Mouse (Mus musculus): ENCODE results near the gene Lcp1. TPM values are rescaled to one million over a fixed set of nuclear protein-coding genes. Genes with fewer than 3 reads are reported as not detected.

The Lcp1 gene
- polyA plus RNA-seq, 1 experiment from 2014 or later: 74.8 TPM

DNA sequence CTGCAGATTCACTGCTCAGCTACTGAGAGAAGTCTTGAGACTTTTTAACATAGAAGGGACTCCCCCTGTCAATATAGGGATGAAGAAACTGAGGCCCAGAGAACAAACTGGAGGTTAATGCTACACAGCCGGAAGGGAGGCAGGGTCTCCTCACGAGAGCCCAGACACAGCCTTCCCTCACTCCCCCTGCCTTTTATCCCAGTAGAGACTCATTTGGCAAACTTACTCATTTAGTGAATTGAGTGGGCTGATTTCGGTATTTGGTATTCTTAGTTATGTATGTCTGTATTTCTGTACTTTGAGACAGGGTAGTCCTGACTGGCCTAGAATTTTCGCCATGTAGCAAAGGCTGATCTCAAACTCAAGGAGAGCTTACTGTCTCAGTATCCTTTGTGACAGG is 59.8 kb downstream of the Lcp1 start:
- no peak overlapping the region for H3K27ac ChIP-seq (ENCODE audit: low read length)
- WGBS: 84% methylated on average over 4 of the region's 4 CpGs
- H3K27me3 ChIP-seq (ENCODE audit: control insufficient read depth, insufficient read depth, low read depth, low read length): no peaks in the 10 kb centered on the region

DNA sequence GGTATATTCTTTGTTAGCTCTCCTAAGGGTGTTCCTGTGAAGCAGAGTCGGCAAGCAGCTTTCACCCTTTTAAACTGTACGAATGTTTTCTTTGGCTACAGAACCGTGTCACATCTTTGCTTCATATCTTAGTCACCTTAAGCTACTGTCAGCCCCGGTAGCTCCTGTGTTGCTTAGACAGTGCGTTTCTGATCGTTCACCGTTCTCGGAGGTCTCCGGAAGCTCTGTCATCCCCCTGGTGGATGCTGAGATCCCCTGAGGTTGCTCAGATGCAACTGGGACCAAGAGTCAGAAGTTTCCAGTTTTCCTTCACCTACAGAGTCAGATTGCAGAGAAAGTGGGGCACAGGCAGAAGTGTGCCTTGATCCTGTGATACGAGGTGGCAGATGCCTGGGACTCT is 61.5 kb downstream of the Lcp1 start:
- no peaks in the 10 kb centered on the region; the same call in 1 of the 2 replicates for H3K4me1 ChIP-seq (replicated peaks; ENCODE audit: control insufficient read depth, insufficient read depth, low read length)
- no peaks in the 10 kb centered on the region for H3K36me3 ChIP-seq (ENCODE audit: control insufficient read depth, insufficient read depth, low read length)
- H3K27ac ChIP-seq (ENCODE audit: low read length): no peak overlapping the region
- H3K27me3 ChIP-seq (ENCODE audit: control insufficient read depth, insufficient read depth, low read depth, low read length): no peaks in the 10 kb centered on the region
- H3K9me3 ChIP-seq (ENCODE audit: control insufficient read depth, low read length): no peaks in the 10 kb centered on the region
- H3K4me3 ChIP-seq (ENCODE audit: low read length): no peak overlapping the region
- 65% methylated on average over 10 of the region's 10 CpGs for WGBS
- H3K9ac ChIP-seq (ENCODE audit: low read length): no peak overlapping the region
- H3K4me2 ChIP-seq (ENCODE audit: low read depth, low read length): no peak overlapping the region
- no peak for ATAC-seq (ENCODE audit: low read depth)

More for the DNA sequence above, 59.8 kb downstream of the Lcp1 start:
- no peak overlapping the region for H3K4me3 ChIP-seq (ENCODE audit: low read length)
- H3K4me2 ChIP-seq (ENCODE audit: low read depth, low read length): no peak overlapping the region
- ATAC-seq (ENCODE audit: low read depth): no peak
- no peaks in the 10 kb centered on the region for H3K9me3 ChIP-seq (ENCODE audit: control insufficient read depth, low read length)
- no peak overlapping the region for H3K9ac ChIP-seq (ENCODE audit: low read length)
- no peaks in the 10 kb centered on the region for H3K4me1 ChIP-seq (replicated peaks; ENCODE audit: control insufficient read depth, insufficient read depth, low read length)
- no peaks in the 10 kb centered on the region for H3K36me3 ChIP-seq (ENCODE audit: control insufficient read depth, insufficient read depth, low read length)

DNA sequence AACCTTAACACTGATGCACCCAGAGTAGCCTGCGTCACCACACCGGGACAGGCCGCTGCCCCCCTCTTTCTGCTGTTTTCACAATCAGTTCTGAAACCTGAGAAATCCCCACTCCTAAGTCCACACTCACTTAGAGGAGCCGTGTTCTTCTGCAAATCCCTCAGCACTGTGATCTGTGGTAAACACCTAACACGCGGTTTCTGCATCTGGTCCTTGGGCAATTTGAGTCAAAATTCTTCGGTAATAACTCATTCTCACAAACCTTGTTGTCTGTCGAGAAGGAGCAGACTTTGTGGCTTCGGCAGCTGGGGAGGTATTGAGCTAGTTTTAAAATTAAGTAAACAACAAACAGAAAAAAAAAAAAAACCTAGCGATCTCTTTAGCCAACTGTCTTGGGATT is 62.0 kb downstream of the Lcp1 start:
- H3K4me1 ChIP-seq (replicated peaks; ENCODE audit: control insufficient read depth, insufficient read depth, low read length): no peaks in the 10 kb centered on the region; the same call in 1 of the 2 replicates
- no peak for ATAC-seq (ENCODE audit: low read depth)
- WGBS: 60% methylated on average over 10 of the region's 10 CpGs
- no peak overlapping the region for H3K4me2 ChIP-seq (ENCODE audit: low read depth, low read length)
- H3K9me3 ChIP-seq (ENCODE audit: control insufficient read depth, low read length): no peaks in the 10 kb centered on the region
- H3K27me3 ChIP-seq (ENCODE audit: control insufficient read depth, insufficient read depth, low read depth, low read length): no peaks in the 10 kb centered on the region
- H3K9ac ChIP-seq (ENCODE audit: low read length): no peak overlapping the region
- H3K27ac ChIP-seq (ENCODE audit: low read length): no peak overlapping the region
- H3K36me3 ChIP-seq (ENCODE audit: control insufficient read depth, insufficient read depth, low read length): no peaks in the 10 kb centered on the region
- H3K4me3 ChIP-seq (ENCODE audit: low read length): no peak overlapping the region

DNA sequence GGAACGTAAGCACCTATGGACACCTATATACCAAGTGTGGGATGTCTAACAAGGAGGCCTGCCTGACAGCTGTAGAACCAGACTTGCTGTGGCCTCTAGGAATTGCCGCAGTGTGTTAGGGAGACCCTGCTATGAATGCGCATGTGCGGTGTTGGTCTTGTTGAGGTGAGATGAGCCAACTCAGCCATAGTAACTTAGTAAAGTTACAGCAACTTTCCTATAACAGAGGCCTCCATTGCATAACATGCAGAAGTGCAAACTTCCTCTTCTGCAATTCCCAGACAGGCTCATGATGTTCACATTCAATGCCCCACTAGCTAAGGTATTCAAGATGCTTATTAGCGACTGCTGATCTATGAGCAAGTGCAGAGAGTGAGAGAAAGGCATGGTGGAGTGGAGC is 64.6 kb downstream of the Lcp1 start:
- ATAC-seq (ENCODE audit: low read depth): no peak
- WGBS: 86% methylated on average over 5 of the region's 5 CpGs
- Histone ChIP-seq H3K4me3 (ENCODE audit: low read length) (no peak overlapping the region), H3K27me3 (ENCODE audit: control insufficient read depth, insufficient read depth, low read depth, low read length) (no peaks in the 10 kb centered on the region), H3K27ac (ENCODE audit: low read length) (no peak overlapping the region), H3K4me2 (ENCODE audit: low read depth, low read length) (no peak overlapping the region), H3K4me1 (replicated peaks; ENCODE audit: control insufficient read depth, insufficient read depth, low read length) (no peaks in the 10 kb centered on the region; the same call in 1 of the 2 replicates), H3K9me3 (ENCODE audit: control insufficient read depth, low read length) (no peaks in the 10 kb centered on the region), H3K9ac (ENCODE audit: low read length) (no peak overlapping the region), H3K36me3 (ENCODE audit: control insufficient read depth, insufficient read depth, low read length) (peaks cover 4% of the 10 kb centered on the region; the same call in 1 of the 2 replicates)

DNA sequence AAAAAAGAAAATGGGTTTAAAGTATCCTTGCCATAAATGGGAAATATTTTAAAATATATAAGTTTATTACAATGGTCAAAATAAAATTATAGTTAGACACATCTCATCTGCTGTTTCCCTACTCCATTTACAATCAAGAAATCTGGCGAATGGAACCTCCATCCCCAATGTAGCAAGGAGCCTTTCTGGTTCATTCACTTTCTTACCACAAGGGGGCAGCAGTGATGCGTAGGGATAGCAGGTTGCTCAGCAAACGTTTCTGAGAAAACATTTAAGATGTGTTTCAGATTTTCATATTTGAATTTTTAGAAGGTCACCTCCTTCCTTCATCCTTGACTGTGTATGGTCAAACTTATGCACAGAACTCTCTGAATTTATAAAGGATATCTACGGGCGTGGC is 66.1 kb downstream of the Lcp1 start:
- H3K4me3 ChIP-seq (ENCODE audit: low read length): no peak overlapping the region
- H3K4me2 ChIP-seq (ENCODE audit: low read depth, low read length): no peak overlapping the region
- H3K27ac ChIP-seq (ENCODE audit: low read length): no peak overlapping the region
- H3K27me3 ChIP-seq (ENCODE audit: control insufficient read depth, insufficient read depth, low read depth, low read length): no peaks in the 10 kb centered on the region
- no peak overlapping the region for H3K9ac ChIP-seq (ENCODE audit: low read length)
- peaks cover 4% of the 10 kb centered on the region; the same call in 1 of the 2 replicates for H3K36me3 ChIP-seq (ENCODE audit: control insufficient read depth, insufficient read depth, low read length)
- H3K4me1 ChIP-seq (replicated peaks; ENCODE audit: control insufficient read depth, insufficient read depth, low read length): no peaks in the 10 kb centered on the region; the same call in 1 of the 2 replicates
- 40% methylated on average over 5 of the region's 5 CpGs for WGBS
- no peaks in the 10 kb centered on the region for H3K9me3 ChIP-seq (ENCODE audit: control insufficient read depth, low read length)
- ATAC-seq (ENCODE audit: low read depth): 0 out of 2 replicates have a peak, but pooled peaks have one; percentile 31

DNA sequence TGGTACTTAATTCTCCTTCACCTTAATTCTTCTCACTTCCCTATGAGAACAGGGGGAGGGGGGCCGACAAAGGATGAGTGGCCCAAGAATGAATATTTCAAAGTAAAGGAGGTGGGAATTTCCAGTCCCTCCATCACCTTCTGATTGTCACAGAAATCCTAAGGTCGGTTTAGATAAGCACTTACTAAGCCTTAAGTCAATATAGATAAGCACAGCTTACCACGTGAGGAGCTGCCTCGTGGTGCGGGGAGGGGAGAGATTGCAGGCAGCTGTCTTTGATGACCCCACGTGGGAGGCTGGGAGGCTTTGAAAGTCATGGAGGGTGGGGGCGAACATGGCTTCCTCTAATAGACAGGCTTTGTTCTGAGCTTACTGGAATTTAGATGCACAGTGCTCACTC is 66.8 kb downstream of the Lcp1 start:
- H3K4me2 ChIP-seq (ENCODE audit: low read depth, low read length): no peak overlapping the region
- no peaks in the 10 kb centered on the region; the same call in 1 of the 2 replicates for H3K4me1 ChIP-seq (replicated peaks; ENCODE audit: control insufficient read depth, insufficient read depth, low read length)
- H3K36me3 ChIP-seq (ENCODE audit: control insufficient read depth, insufficient read depth, low read length): peaks cover 4% of the 10 kb centered on the region; the same call in 1 of the 2 replicates
- no peak for ATAC-seq (ENCODE audit: low read depth)
- no peaks in the 10 kb centered on the region for H3K9me3 ChIP-seq (ENCODE audit: control insufficient read depth, low read length)
- H3K27me3 ChIP-seq (ENCODE audit: control insufficient read depth, insufficient read depth, low read depth, low read length): no peaks in the 10 kb centered on the region
- no peak overlapping the region for H3K27ac ChIP-seq (ENCODE audit: low read length)
- WGBS: 22% methylated on average over 7 of the region's 7 CpGs
- no peak overlapping the region for H3K9ac ChIP-seq (ENCODE audit: low read length)
- no peak overlapping the region for H3K4me3 ChIP-seq (ENCODE audit: low read length)

DNA sequence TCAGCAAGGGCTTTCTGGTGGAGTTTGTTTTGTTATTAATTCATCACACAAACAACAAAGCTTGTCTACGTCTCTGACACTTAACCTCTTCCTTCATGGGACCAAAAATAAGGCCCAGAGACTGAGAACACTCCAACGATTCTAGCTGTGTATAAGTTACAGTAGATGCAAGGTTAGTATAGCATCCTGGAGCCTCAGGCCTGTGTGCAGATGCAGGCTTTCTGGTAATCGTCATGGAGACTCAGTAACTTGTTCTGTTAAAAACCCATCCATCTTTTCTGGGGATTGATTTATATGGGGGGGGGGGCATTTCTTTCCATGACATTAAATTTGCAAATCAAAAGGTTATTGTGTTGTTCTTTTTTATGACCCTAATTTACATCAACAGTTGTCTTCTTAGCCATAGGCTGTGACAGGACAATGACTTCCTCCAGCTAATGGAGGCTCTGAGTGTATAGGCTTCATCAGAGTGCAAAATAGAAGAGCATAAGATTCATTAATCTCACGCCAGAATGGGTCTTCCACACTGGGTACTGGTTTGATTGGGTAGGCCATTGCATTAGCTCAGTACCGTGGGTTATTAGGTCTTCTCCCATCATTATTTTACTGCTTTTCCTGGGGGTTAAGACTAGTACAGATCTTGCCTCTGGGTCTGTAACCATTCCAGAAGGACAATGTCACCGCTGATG is 74.6 kb downstream of the Lcp1 start:
- 78% methylated on average over 6 of the region's 6 CpGs for WGBS

DNA sequence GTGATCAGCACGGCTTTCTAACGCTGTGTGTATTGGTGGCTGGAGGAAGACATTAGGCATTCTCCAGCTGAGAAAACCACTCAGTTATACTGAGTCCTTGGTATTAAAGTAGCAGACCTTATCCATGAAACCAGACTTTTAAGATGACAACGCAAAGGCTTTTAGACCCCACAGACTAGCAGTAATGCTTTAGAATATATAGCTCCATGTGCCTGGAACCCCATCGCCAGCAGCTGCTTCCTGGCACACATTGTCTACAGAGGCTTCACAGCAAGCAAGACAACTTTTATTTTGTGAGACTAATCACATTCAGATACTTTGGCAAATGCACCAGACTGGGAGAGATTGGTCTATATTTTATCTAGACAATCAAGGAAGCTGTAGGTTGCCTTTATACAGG is 75.4 kb downstream of the Lcp1 start:
- Histone ChIP-seq H3K4me3 (ENCODE audit: low read length) (no peak overlapping the region), H3K9ac (ENCODE audit: low read length) (no peak overlapping the region), H3K4me2 (ENCODE audit: low read depth, low read length) (no peak overlapping the region), H3K36me3 (ENCODE audit: control insufficient read depth, insufficient read depth, low read length) (0 out of 2 replicates have a peak, but pooled peaks cover 2% of the 10 kb centered on the region), H3K27me3 (ENCODE audit: control insufficient read depth, insufficient read depth, low read depth, low read length) (no peaks in the 10 kb centered on the region), H3K4me1 (replicated peaks; ENCODE audit: control insufficient read depth, insufficient read depth, low read length) (no peaks in the 10 kb centered on the region), H3K27ac (ENCODE audit: low read length) (no peak overlapping the region), H3K9me3 (ENCODE audit: control insufficient read depth, low read length) (no peaks in the 10 kb centered on the region)
- ATAC-seq (ENCODE audit: low read depth): no peak
- 96% methylated on average over 4 of the region's 4 CpGs for WGBS

More for the DNA sequence above, 74.6 kb downstream of the Lcp1 start:
- Histone ChIP-seq H3K4me2 (ENCODE audit: low read depth, low read length) (no peak overlapping the region), H3K27ac (ENCODE audit: low read length) (no peak overlapping the region), H3K27me3 (ENCODE audit: control insufficient read depth, insufficient read depth, low read depth, low read length) (no peaks in the 10 kb centered on the region), H3K4me3 (ENCODE audit: low read length) (no peak overlapping the region), H3K9ac (ENCODE audit: low read length) (no peak overlapping the region), H3K4me1 (replicated peaks; ENCODE audit: control insufficient read depth, insufficient read depth, low read length) (no peaks in the 10 kb centered on the region), H3K36me3 (ENCODE audit: control insufficient read depth, insufficient read depth, low read length) (0 out of 2 replicates have a peak, but pooled peaks cover 2% of the 10 kb centered on the region), H3K9me3 (ENCODE audit: control insufficient read depth, low read length) (no peaks in the 10 kb centered on the region)
- ATAC-seq (ENCODE audit: low read depth): no peak

DNA sequence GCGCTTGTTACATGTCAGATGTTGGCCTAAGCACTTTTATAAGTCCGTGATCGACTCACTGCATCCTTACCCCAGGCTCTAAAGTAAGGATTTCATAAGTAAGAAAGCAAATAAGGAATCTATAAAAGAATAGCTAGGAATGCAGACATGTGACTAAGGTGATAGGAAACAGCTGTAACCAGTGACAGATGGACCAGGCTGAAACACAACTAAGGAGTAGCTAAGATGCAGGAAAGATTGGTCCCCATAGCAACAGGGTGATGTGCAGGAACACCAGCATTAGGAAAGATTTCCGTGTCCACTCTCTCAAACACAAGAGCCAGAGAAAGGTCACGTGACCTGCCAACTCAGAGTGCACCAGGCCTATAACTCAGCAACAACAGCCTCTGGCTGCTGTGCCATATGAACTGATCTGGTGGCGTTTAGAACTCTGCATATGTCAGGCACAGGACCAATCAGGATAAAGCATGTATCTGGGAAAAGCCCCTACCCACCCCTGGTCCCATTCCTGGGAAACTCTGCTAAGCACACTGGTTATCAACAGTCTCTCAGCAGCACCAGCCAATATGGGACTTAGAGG is 77.8 kb downstream of the Lcp1 start:
- Histone ChIP-seq H3K4me2 (ENCODE audit: low read depth, low read length) (no peak overlapping the region), H3K4me1 (replicated peaks; ENCODE audit: control insufficient read depth, insufficient read depth, low read length) (no peaks in the 10 kb centered on the region), H3K9me3 (ENCODE audit: control insufficient read depth, low read length) (no peaks in the 10 kb centered on the region), H3K27ac (ENCODE audit: low read length) (no peak overlapping the region), H3K27me3 (ENCODE audit: control insufficient read depth, insufficient read depth, low read depth, low read length) (no peaks in the 10 kb centered on the region), H3K9ac (ENCODE audit: low read length) (no peak overlapping the region), H3K4me3 (ENCODE audit: low read length) (no peak overlapping the region), H3K36me3 (ENCODE audit: control insufficient read depth, insufficient read depth, low read length) (no peaks in the 10 kb centered on the region)
- ATAC-seq (ENCODE audit: low read depth): no peak
- WGBS: 74% methylated on average over 6 of the region's 6 CpGs
